Mouse (Mus musculus): ENCODE data around the gene Eif3c.

The Eif3c gene

GRCm38 (mm10) chr7:126545631-126546030 lies 20.6 kb downstream of the Eif3c start:
- no peak for DNase-seq

- no peak for DNase-seq
Measured at GRCm38 (mm10) chr7:126541661-126542060, 24.6 kb downstream of the Eif3c start.

GRCm38 (mm10) chr7:126537820-126538585 lies 28.2 kb downstream of the Eif3c start:
- DNase-seq = no peak

GRCm38 (mm10) chr7:126536466-126536865 lies 29.7 kb downstream of the Eif3c start:
- DNase-seq = no peak

GRCm38 (mm10) chr7:126535766-126536165 lies 30.4 kb downstream of the Eif3c start:
- DNase-seq = no peak

- no peak for DNase-seq
Measured at GRCm38 (mm10) chr7:126533434-126533833, 32.8 kb downstream of the Eif3c start.

GRCm38 (mm10) chr7:126528166-126528577 lies 38.0 kb downstream of the Eif3c start:
- no peak for DNase-seq

GRCm38 (mm10) chr7:126523316-126523715 lies 42.9 kb downstream of the Eif3c start:
- DNase-seq = no peak

- DNase-seq = no peak
Measured at GRCm38 (mm10) chr7:126519513-126519912, 46.7 kb downstream of the Eif3c start.

- DNase-seq = no peak
Measured at GRCm38 (mm10) chr7:126518261-126518941, 47.8 kb downstream of the Eif3c start.

GRCm38 (mm10) chr7:126511287-126511686 lies 54.9 kb downstream of the Eif3c start:
- DNase-seq = no peak

- DNase-seq = no peak
Measured at GRCm38 (mm10) chr7:126507126-126507778, 59.0 kb downstream of the Eif3c start.

GRCm38 (mm10) chr7:126504913-126505312 lies 61.3 kb downstream of the Eif3c start:
- DNase-seq = peak; percentile 54

GRCm38 (mm10) chr7:126503273-126503878 lies 62.8 kb downstream of the Eif3c start, which contains the start of gene Atxn2l:
Atxn2l (minus strand) TSS chr7:126503437.
- peak; percentile 99 for DNase-seq

GRCm38 (mm10) chr7:126502751-126503150 lies 63.5 kb downstream of the Eif3c start:
- no peak for DNase-seq

- peak; percentile 93 for DNase-seq
Measured at GRCm38 (mm10) chr7:126502023-126502741, 64.0 kb downstream of the Eif3c start.

- no peak for DNase-seq
Measured at GRCm38 (mm10) chr7:126501684-126502022, 64.6 kb downstream of the Eif3c start.

GRCm38 (mm10) chr7:126499416-126499815 lies 66.8 kb downstream of the Eif3c start:
- DNase-seq = no peak

- no peak for DNase-seq
Measured at GRCm38 (mm10) chr7:126497966-126498365, 68.2 kb downstream of the Eif3c start.

- no peak for DNase-seq
Measured at GRCm38 (mm10) chr7:126496475-126496874, 69.7 kb downstream of the Eif3c start.

All from cerebellum, adult 11-12 months (tissue).